Mouse (Mus musculus) CD4-positive, CD25-positive, alpha-beta regulatory T cell, adult 4 months (primary cell): ENCODE results near the gene Gm13276. TPM values are rescaled to one million over a fixed set of nuclear protein-coding genes. Genes with fewer than 3 reads are reported as not detected.
"Not testable (repeated sequence)": the region's sequence is repeated elsewhere in the genome, so short reads cannot be mapped to it uniquely, and the experiment has no call there.

Source experiments
- ATAC-seq: one replicate; pipeline ENCODE4 v1.8.0; 2017
- polyA plus RNA-seq, 2 experiments: library from polyadenylated mRNA; unstranded; fragments of 100-300 nt; shearing (Covaris generic); gene quantifications; one replicate each; pipeline ENCODE4 v1.2.1; 2017

Gene Gm13276
- polyA plus RNA-seq, 2 experiments from 2014 or later: not detected

DNA sequence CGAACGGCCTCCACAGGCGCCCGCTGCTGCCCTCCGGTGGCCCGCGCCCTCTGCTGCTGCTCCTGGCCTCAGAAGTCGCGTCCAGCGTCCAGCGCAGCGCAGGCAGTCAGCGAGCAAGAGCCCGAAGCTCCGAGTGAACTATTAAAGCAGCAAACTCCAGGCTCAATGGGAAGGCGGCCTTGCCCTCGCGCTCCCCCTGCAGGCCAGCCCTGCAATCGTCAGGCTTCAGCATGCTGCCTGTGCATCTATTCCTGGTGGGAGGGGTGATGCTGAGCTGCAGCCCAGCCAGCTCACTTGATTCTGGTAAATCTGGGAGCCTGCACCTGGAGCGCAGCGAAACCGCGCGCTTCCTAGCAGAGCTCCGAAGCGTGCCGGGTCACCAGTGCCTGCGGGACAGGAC is 2.9 kb downstream of the Gm13276 start, which contains the start of gene Gm13277:
Gm13277 (plus strand) TSS at position 231 of the 400 bp plus-strand sequence.
- ATAC-seq: not testable (repeated sequence)

DNA sequence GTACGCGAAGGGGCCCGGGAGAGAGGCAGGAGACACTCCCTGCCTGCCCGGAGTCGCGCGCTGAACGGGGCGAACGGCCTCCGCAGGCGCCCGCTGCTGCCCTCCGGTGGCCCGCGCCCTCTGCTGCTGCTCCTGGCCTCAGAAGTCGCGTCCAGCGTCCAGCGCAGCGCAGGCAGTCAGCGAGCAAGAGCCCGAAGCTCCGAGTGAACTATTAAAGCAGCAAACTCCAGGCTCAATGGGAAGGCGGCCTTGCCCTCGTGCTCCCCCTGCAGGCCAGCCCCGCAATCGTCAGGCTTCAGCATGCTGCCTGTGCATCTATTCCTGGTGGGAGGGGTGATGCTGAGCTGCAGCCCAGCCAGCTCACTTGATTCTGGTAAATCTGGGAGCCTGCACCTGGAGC is 5.7 kb downstream of the Gm13276 start, which contains the start of gene Gm13278:
Gm13278 (plus strand) TSS at position 301 of the 400 bp plus-strand sequence.
- not testable (repeated sequence) for ATAC-seq

DNA sequence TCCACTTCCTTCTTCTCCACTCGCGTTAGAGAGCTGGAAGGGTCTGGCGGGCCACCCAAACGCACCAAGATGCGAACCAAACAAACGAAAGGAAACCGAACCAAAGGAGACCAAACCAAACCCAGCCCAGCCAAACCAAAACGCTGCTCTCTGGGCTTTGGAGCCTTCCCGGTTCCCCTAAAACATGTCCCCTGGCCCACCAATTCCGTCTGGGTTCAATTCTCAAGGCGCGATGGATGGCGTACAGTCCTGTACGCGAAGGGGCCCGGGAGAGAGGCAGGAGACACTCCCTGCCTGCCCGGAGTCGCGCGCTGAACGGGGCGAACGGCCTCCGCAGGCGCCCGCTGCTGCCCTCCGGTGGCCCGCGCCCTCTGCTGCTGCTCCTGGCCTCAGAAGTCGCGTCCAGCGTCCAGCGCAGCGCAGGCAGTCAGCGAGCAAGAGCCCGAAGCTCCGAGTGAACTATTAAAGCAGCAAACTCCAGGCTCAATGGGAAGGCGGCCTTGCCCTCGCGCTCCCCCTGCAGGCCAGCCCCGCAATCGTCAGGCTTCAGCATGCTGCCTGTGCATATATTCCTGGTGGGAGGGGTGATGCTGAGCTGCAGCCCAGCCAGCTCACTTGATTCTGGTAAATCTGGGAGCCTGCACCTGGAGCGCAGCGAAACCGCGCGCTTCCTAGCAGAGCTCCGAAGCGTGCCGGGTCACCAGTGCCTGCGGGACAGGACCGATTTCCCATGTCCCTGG is 8.6 kb downstream of the Gm13276 start, which contains the start of gene Gm13275:
Gm13275 (plus strand) TSS at position 552 of the 740 bp plus-strand sequence.
- ATAC-seq: not testable (repeated sequence)

DNA sequence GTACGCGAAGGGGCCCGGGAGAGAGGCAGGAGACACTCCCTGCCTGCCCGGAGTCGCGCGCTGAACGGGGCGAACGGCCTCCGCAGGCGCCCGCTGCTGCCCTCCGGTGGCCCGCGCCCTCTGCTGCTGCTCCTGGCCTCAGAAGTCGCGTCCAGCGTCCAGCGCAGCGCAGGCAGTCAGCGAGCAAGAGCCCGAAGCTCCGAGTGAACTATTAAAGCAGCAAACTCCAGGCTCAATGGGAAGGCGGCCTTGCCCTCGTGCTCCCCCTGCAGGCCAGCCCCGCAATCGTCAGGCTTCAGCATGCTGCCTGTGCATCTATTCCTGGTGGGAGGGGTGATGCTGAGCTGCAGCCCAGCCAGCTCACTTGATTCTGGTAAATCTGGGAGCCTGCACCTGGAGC is 11.6 kb downstream of the Gm13276 start, which contains the start of gene Gm13279:
Gm13279 (plus strand) TSS at position 301 of the 400 bp plus-strand sequence.
- not testable (repeated sequence) for ATAC-seq

DNA sequence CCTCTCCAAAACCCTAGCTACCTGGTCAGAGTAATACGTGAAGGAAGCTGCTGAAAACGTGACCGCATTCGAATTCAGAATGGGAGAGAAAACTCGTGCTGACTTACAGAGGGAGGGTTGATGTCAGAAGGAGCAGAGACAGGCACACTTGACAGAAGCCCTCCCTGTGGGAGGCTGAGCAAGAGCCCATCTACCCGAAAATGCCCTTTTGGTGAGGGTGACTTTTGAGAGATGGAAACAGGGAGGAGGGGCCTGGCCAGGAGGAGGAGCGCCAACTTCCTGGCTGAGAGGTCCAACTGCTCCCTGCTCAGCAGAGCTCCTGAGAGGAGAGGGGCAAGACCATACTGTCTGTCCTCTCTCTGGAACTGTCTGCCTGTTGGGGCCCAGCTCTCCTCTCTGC is 13.9 kb downstream of the Gm13276 start, which contains the start of gene Gm13285:
Gm13285 (plus strand) TSS at position 301 of the 400 bp plus-strand sequence.
- ATAC-seq: not testable (repeated sequence)

DNA sequence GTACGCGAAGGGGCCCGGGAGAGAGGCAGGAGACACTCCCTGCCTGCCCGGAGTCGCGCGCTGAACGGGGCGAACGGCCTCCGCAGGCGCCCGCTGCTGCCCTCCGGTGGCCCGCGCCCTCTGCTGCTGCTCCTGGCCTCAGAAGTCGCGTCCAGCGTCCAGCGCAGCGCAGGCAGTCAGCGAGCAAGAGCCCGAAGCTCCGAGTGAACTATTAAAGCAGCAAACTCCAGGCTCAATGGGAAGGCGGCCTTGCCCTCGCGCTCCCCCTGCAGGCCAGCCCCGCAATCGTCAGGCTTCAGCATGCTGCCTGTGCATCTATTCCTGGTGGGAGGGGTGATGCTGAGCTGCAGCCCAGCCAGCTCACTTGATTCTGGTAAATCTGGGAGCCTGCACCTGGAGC is 17.4 kb downstream of the Gm13276 start, which contains the start of gene Gm13287:
Gm13287 (plus strand) TSS at position 301 of the 400 bp plus-strand sequence.
- ATAC-seq: not testable (repeated sequence)

DNA sequence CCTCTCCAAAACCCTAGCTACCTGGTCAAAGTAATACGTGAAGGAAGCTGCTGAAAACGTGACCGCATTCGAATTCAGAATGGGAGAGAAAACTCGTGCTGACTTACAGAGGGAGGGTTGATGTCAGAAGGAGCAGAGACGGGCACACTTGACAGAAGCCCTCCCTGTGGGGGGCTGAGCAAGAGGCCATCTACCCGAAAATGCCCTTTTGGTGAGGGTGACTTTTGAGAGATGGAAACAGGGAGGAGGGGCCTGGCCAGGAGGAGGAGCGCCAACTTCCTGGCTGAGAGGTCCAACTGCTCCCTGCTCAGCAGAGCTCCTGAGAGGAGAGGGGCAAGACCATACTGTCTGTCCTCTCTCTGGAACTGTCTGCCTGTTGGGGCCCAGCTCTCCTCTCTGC is 19.7 kb downstream of the Gm13276 start, which contains the start of gene Gm13288:
Gm13288 (plus strand) TSS at position 301 of the 400 bp plus-strand sequence.
- ATAC-seq: not testable (repeated sequence)

DNA sequence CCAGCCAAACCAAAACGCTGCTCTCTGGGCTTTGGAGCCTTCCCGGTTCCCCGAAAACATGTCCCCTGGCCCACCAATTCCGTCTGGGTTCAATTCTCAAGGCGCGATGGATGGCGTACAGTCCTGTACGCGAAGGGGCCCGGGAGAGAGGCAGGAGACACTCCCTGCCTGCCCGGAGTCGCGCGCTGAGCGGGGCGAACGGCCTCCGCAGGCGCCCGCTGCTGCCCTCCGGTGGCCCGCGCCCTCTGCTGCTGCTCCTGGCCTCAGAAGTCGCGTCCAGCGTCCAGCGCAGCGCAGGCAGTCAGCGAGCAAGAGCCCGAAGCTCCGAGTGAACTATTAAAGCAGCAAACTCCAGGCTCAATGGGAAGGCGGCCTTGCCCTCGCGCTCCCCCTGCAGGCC is 20.3 kb downstream of the Gm13276 start:
- ATAC-seq: not testable (repeated sequence)

DNA sequence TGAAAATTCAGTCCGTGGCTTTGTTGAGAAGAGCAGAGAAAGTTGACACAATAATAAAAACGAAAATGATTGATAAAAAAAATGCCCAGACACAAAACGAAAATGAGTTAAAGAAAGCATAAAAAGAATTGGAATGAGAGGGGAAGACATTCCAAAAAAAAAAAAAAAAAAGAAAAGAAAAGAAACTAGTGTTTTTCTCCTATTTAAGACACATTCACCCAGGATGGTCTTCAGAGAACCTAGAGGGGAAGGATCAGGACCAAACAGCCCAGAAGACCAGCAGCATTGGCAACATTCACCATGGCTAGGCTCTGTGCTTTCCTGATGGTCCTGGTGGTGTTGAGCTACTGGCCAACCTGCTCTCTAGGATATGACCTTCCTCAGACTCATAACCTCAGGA is 30.4 kb downstream of the Gm13276 start, which contains the start of gene Ifna7:
Ifna7 (plus strand) TSS at position 301 of the 400 bp plus-strand sequence.
- no peak for ATAC-seq

DNA sequence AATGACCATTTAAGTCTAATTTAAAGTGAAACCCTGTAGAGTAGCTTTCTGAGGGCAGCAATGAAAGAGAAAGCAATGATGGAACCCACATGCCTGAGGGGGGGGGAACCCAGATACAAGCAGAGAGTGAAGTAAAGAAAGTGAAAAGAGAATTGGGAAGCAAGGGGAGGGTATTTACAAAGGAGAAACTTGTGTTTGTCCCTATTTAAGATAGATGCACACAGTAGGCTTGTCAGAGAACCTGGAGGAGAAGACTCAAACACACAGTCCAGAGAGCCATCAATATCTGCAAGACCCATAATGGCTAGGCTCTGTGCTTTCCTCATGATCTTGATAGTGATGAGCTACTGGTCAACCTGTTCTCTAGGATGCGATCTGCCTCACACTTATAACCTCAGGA is 34.1 kb downstream of the Gm13276 start, which contains the start of gene Ifna11:
Ifna11 (plus strand) TSS at position 301 of the 400 bp plus-strand sequence.
- no peak for ATAC-seq

DNA sequence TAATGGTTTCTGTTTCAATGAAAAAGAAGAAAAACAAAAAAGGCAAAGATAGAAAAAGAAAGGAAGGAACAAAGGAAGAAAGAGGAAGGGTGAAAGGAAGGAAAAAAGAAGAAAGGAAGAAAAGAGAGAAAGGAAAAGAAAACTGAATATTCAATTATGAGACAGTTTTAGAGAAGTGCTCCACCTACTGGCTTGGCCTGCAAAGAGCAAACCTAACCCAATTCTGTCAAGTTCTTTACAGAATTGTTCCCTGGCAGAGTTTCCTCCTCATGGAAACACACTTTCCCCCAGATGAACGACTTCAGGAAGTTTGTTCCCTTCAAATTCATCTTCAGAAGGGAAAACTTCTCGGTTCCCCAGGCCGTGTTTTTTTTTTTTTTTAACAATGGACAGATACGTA is 37.5 kb downstream of the Gm13276 start:
- peak; percentile 78 for ATAC-seq

DNA sequence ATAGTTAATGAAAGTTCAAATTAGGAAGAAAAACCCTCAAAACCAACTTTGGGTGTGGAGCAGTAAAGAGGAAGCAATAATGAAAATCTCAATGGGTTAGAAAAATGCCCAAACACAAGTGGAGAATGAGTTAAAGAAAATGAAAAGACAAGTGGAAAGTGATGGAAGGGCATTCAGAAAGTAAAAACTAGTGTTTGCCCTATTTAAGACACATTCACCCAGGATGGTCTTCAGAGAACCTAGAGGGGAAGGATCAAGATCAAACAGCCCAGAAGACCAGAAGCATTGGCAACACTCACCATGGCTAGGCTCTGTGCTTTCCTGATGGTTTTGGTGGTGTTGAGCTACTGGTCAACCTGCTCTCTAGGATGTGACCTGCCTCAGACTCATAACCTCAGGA is 41.6 kb downstream of the Gm13276 start, which contains the start of gene Ifna6:
Ifna6 (plus strand) TSS at position 301 of the 400 bp plus-strand sequence.
- not testable (repeated sequence) for ATAC-seq

DNA sequence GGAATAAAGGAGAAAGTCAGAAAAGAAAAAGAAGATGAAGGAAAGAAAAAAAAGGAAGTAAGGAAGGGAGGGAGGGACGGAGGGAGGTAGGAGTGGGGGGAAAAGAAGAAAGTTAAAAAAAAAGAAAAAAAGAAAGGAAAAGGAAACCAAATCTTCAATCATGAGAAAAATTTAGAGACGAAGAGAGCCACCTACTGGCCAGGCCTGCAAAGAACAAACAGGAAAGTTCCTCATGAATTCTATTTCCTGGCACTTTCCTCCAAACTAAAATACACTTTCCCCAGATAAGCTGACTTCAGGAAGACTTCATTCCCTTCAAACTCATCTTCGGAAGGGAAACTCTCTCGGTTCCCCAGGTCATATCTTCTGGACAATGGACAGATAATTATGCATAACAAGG is 45.0 kb downstream of the Gm13276 start:
- peak; percentile 74 for ATAC-seq

DNA sequence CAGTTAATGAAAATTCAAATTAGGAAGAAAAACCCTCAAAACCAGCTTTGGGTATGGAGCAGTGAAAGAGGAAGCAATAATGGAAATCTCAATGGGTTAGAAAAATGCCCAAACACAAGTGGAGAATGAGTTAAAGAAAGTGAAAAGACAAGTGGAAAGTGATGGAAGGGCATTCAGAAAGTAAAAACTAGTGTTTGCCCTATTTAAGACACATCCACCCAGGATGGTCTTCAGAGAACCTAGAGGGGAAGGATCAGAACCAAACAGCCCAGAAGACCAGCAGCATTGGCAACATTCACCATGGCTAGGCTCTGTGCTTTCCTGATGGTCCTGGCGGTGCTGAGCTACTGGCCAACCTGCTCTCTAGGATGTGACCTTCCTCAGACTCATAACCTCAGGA is 49.7 kb downstream of the Gm13276 start, which contains the start of gene Ifna5:
Ifna5 (plus strand) TSS at position 301 of the 400 bp plus-strand sequence.
- ATAC-seq: not testable (repeated sequence)

Other genes with a start within 250 kb of the Gm13276 start
- gene Ifna15, start 227.5 kb upstream of the Gm13276 start, polyA plus RNA-seq: not detected
- gene Ifna14, start 213.9 kb upstream of the Gm13276 start, polyA plus RNA-seq: not detected
- not detected for gene Ifna9, start 193.3 kb upstream of the Gm13276 start, polyA plus RNA-seq
- not detected for gene Ifna12, start 182.3 kb upstream of the Gm13276 start, polyA plus RNA-seq
- gene C87499, start 151.3 kb upstream of the Gm13276 start, polyA plus RNA-seq: not detected
- under 1 TPM in 1 of 2 experiments, not detected in 1; 0.40 TPM for gene Ifna13, start 141.2 kb upstream of the Gm13276 start, polyA plus RNA-seq
- gene Ifna16, start 108.8 kb upstream of the Gm13276 start, polyA plus RNA-seq: not detected
- not detected for gene Ifna2, start 101.8 kb upstream of the Gm13276 start, polyA plus RNA-seq
- not detected for gene Ifnab, start 94.3 kb upstream of the Gm13276 start, polyA plus RNA-seq
- not detected for gene Gm26566, start 63.9 kb upstream of the Gm13276 start, polyA plus RNA-seq
- gene Klhl9, start 63.2 kb upstream of the Gm13276 start, polyA plus RNA-seq: 10 to 100 TPM; 27.3 to 43.0 TPM
- not detected for gene Gm13271, start 30.8 kb upstream of the Gm13276 start, polyA plus RNA-seq
- gene Gm13283, start 25.6 kb upstream of the Gm13276 start, polyA plus RNA-seq: under 1 TPM in 1 of 2 experiments, not detected in 1; 0.28 TPM
- gene Gm13290, start 11.9 kb upstream of the Gm13276 start, polyA plus RNA-seq: not detected
- gene Gm13289, start 8.8 kb upstream of the Gm13276 start, polyA plus RNA-seq: not detected
- gene Gm13272, start 5.9 kb upstream of the Gm13276 start, polyA plus RNA-seq: not detected
- under 1 TPM in 1 of 2 experiments, not detected in 1; 0.79 TPM for gene Ifnz, start 3.6 kb upstream of the Gm13276 start, polyA plus RNA-seq
- gene Gm13277, start 2.9 kb downstream of the Gm13276 start, polyA plus RNA-seq: not detected
- not detected for gene Gm13278, start 5.8 kb downstream of the Gm13276 start, polyA plus RNA-seq
- gene Gm13275, start 8.8 kb downstream of the Gm13276 start, polyA plus RNA-seq: not detected
- gene Gm13279, start 11.7 kb downstream of the Gm13276 start, polyA plus RNA-seq: not detected
- gene Gm13285, start 14.0 kb downstream of the Gm13276 start, polyA plus RNA-seq: not detected
- gene Gm13287, start 17.5 kb downstream of the Gm13276 start, polyA plus RNA-seq: not detected
- not detected for gene Gm13288, start 19.8 kb downstream of the Gm13276 start, polyA plus RNA-seq
- not detected for gene Ifna7, start 30.5 kb downstream of the Gm13276 start, polyA plus RNA-seq
- gene Ifna11, start 34.2 kb downstream of the Gm13276 start, polyA plus RNA-seq: not detected
- gene Ifna6, start 41.7 kb downstream of the Gm13276 start, polyA plus RNA-seq: not detected
- not detected for gene Ifna5, start 49.8 kb downstream of the Gm13276 start, polyA plus RNA-seq
- gene Ifna4, start 56.2 kb downstream of the Gm13276 start, polyA plus RNA-seq: not detected
- gene Ifna1, start 64.4 kb downstream of the Gm13276 start, polyA plus RNA-seq: not detected
- not detected for gene Ifne, start 94.5 kb downstream of the Gm13276 start, polyA plus RNA-seq